Mouse (Mus musculus): ENCODE results near the gene Olfr484. TPM values are rescaled to one million over a fixed set of nuclear protein-coding genes. Genes with fewer than 3 reads are reported as not detected.
"Not testable (repeated sequence)": the region's sequence is repeated elsewhere in the genome, so short reads cannot be mapped to it uniquely, and the experiment has no call there.

Gene Olfr484
- not detected in 2 replicates for polyA plus RNA-seq (2015; fragmentation: Nextera tagmentation; extraction: Ambion mirVana)

DNA sequence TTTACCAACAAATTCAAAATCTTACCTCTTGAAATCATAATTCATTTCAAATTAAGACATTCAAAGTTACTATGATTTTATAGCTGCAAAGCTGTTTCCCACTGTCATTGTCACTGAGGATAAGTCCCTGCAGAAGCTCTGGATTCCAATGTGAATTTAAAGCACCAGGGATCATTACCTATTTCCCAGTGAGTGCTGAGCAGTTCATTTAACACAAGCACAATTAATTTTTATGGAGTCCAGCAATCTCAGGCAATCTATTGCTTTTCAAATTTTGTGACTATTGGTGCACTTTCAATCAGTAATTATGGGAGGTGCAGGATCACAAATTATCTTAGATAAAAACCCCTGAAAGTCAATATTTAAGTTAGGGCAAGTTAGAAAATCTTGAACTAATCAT is at the start of gene Olfr484:
Gene Olfr484, minus strand, starts transcription at position 101 of the 400 bp plus-strand sequence.
- Histone ChIP-seq H3K27ac (no peak within 1 kb of the TSS), H3K36me3 (no peaks in the 10 kb centered on the region), H3K4me3 (no peak within 1 kb of the TSS), H3K4me2 (no peak within 1 kb of the TSS), H3K9ac (no peak within 1 kb of the TSS), H3K27me3 (no peaks in the 10 kb centered on the region), H3K9me3 (no peaks in the 10 kb centered on the region), H3K4me1 (no peaks in the 10 kb centered on the region)
- ATAC-seq (ENCODE audit: insufficient number of reproducible peaks, insufficient read depth, low FRiP score, low TSS enrichment, low read depth): no peak

DNA sequence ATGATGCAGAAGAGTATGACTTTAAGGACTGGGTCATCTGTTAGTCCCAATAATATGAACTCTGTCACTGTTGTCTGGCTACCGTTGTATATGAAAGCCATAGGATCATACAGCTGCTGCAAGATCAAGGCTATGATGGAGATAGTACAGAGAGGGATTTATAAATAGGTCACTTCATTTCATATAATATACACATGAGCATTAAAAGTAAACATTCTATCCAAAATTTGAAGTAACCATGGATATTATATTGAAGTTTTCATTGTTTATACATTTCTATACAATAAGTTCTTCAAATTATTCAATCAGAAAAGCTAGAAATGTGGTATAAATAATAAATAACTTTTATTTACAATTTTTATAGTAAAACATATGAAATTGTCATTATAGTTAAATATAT is 45.4 kb upstream of the Olfr484 start, which contains the start of gene Olfr486:
Gene Olfr486, minus strand, starts transcription at position 101 of the 400 bp plus-strand sequence.
- not testable (repeated sequence) for H3K36me3 ChIP-seq; H3K9me3 ChIP-seq; H3K4me3 ChIP-seq; H3K4me1 ChIP-seq; ATAC-seq (ENCODE audit: insufficient number of reproducible peaks, insufficient read depth, low FRiP score, low TSS enrichment, low read depth); H3K4me2 ChIP-seq; H3K27ac ChIP-seq; H3K27me3 ChIP-seq; H3K9ac ChIP-seq
- 78% methylated on average over 1 of the region's 1 CpGs for WGBS

DNA sequence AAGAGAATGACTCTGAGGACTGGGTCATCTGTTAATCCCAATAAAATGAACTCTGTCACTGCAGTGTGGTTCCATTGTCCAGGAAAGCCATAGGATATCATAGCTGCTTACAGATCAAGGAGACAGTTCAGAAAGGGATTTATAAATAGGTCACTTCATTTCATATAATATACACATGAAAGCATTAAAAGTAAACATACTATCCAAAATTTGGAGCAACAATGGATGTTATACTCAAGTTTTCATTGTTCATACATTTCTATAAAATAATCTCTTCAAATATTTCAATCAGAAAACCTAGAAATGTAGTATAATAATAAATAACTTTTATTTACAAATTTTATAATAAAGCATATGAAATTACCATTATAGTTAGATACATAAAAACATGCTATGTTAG is 32.5 kb upstream of the Olfr484 start, which contains the start of gene Olfr485:
Gene Olfr485, minus strand, starts transcription at position 101 of the 400 bp plus-strand sequence.
- ATAC-seq (ENCODE audit: insufficient number of reproducible peaks, insufficient read depth, low FRiP score, low TSS enrichment, low read depth): no peak
- Histone ChIP-seq H3K4me2 (no peak within 1 kb of the TSS), H3K27me3 (no peaks in the 10 kb centered on the region), H3K4me1 (no peaks in the 10 kb centered on the region), H3K9ac (no peak within 1 kb of the TSS), H3K9me3 (no peaks in the 10 kb centered on the region), H3K36me3 (no peaks in the 10 kb centered on the region), H3K4me3 (no peak within 1 kb of the TSS), H3K27ac (no peak within 1 kb of the TSS)

DNA sequence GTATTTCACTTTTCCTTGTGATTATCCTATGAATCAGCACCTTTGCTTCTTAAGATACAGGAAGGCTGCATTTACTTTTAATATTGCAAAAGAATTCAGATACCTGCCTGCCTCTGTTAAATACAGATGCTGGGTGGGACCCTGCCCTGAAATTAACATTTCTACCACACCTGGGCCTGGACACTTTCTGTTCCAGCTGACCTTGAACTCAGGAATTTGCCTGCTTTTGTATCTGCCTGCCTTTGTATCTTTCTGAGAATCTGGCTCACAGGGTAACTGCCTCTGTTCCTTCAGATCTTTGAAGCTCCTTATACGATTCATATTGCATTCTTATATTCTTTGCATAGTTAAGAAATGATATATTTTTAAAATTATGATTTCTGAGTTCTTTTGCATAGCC is 5.8 kb downstream of the Olfr484 start:
- Histone ChIP-seq H3K9me3 (no peaks in the 10 kb centered on the region), H3K4me2 (no peak overlapping the region), H3K27me3 (no peaks in the 10 kb centered on the region), H3K36me3 (no peaks in the 10 kb centered on the region), H3K27ac (no peak overlapping the region), H3K4me3 (no peak overlapping the region), H3K4me1 (no peaks in the 10 kb centered on the region), H3K9ac (no peak overlapping the region)
- WGBS: 70% methylated on average over 1 of the region's 1 CpGs
- ATAC-seq (ENCODE audit: insufficient number of reproducible peaks, insufficient read depth, low FRiP score, low TSS enrichment, low read depth): no peak

DNA sequence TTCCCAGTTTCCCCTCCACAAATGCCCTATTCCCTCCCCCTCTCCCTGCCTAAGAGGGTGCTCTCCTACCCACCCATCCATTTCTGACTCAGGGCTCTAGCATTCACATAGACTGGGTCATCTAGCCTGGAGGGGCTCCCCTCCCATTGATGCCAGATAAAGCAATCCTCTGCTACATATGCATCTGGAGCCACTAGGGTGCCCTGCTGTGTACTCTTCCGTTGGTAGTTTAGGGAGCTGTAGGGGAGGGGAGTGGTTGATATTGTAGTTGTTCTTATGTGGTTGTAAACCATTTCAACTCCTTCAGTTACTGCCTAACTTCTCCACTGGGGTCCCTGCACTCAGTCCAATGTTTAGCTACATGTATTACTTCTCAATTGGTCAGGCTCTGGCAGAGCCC is 6.6 kb downstream of the Olfr484 start:
- no peak for ATAC-seq (ENCODE audit: insufficient number of reproducible peaks, insufficient read depth, low FRiP score, low TSS enrichment, low read depth)
- Histone ChIP-seq H3K36me3 (no peaks in the 10 kb centered on the region), H3K4me3 (no peak overlapping the region), H3K9me3 (no peaks in the 10 kb centered on the region), H3K27me3 (no peaks in the 10 kb centered on the region), H3K9ac (no peak overlapping the region), H3K4me1 (no peaks in the 10 kb centered on the region), H3K4me2 (no peak overlapping the region), H3K27ac (no peak overlapping the region)
- WGBS: 4% methylated on average over 1 of the region's 1 CpGs

DNA sequence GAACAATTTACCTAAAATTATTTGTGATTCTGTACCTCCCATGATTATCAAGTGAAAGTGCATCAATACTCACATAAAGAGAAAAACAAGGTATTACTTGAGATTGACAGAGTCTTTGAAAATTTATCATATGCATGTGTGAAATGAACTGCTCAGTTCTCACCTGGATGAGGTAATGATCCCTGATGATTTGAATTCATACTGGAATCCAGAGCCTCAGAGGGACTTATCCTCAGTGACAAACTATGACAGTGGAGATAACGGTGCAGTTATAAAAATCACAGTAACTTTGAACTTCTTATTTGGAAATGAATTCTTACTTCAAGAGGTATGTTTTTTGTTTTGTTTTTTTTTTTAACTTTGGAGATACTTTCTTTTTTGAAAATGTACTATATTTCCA is 26.7 kb downstream of the Olfr484 start, which contains the start of gene Olfr483:
Gene Olfr483, plus strand, starts transcription at position 301 of the 400 bp plus-strand sequence.
- Histone ChIP-seq H3K4me1 (no peaks in the 10 kb centered on the region), H3K27me3 (no peaks in the 10 kb centered on the region), H3K9ac (no peak within 1 kb of the TSS), H3K9me3 (no peaks in the 10 kb centered on the region), H3K27ac (no peak within 1 kb of the TSS), H3K4me3 (no peak within 1 kb of the TSS), H3K36me3 (no peaks in the 10 kb centered on the region), H3K4me2 (no peak within 1 kb of the TSS)
- WGBS: 76% methylated on average over 1 of the region's 1 CpGs
- ATAC-seq (ENCODE audit: insufficient number of reproducible peaks, insufficient read depth, low FRiP score, low TSS enrichment, low read depth): no peak

DNA sequence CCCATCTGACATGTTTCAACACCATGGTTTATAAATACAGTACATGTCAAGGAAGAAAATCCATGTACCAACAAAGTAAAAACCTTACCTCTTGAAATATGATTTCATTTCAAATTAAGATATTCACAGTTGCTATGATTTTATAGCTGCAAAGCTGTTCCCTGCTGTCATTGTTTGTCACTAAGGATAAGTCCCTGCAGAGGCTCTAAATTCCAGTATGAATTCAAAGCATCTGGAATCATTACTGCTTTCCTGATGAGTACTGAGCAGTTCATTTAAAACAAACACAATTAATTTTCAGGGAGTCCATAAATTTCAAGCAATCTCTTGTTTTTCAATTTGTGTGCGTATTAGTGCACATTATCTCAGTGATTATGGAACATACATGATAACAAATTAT is 29.8 kb downstream of the Olfr484 start, which contains the start of gene Olfr482:
Gene Olfr482, minus strand, starts transcription at position 101 of the 400 bp plus-strand sequence.
- WGBS: 85% methylated on average over 1 of the region's 1 CpGs

DNA sequence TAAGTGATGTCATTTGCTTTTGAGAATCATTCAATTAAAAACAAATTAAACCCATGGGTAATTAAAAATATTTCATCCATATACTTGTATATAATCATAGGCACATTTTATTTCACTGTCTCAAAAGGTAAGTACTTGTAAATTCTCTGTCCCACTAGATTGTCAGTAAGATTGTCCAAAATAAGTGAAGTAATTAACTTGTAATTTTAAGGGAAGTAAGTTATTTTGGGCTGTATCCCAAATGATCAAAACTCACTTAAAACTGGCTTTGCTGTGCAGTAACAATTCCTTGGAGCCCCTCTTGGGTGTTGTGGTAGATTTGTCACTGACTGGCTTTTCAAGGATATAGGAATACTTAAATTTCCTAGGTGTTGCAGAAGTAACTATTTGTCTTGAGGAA is 47.7 kb downstream of the Olfr484 start, which contains the start of gene Olfr481:
Gene Olfr481, plus strand, starts transcription at position 301 of the 400 bp plus-strand sequence.
- no peaks in the 10 kb centered on the region for H3K4me1 ChIP-seq
- ATAC-seq (ENCODE audit: insufficient number of reproducible peaks, insufficient read depth, low FRiP score, low TSS enrichment, low read depth): no peak
- no peaks in the 10 kb centered on the region for H3K9me3 ChIP-seq
- no peak within 1 kb of the TSS for H3K27ac ChIP-seq
- H3K36me3 ChIP-seq: no peaks in the 10 kb centered on the region
- no peaks in the 10 kb centered on the region for H3K27me3 ChIP-seq
- H3K4me2 ChIP-seq: no peak within 1 kb of the TSS
- no peak within 1 kb of the TSS for H3K9ac ChIP-seq
- no peak within 1 kb of the TSS for H3K4me3 ChIP-seq

More for the DNA sequence above, 29.8 kb downstream of the Olfr484 start, which contains the start of gene Olfr482:
- no peak within 1 kb of the TSS for H3K4me3 ChIP-seq
- no peaks in the 10 kb centered on the region for H3K4me1 ChIP-seq
- H3K9ac ChIP-seq: no peak within 1 kb of the TSS
- H3K9me3 ChIP-seq: no peaks in the 10 kb centered on the region
- ATAC-seq (ENCODE audit: insufficient number of reproducible peaks, insufficient read depth, low FRiP score, low TSS enrichment, low read depth): no peak
- H3K27ac ChIP-seq: no peak within 1 kb of the TSS
- H3K4me2 ChIP-seq: no peak within 1 kb of the TSS
- no peaks in the 10 kb centered on the region for H3K27me3 ChIP-seq
- H3K36me3 ChIP-seq: no peaks in the 10 kb centered on the region

Other genes starting within 250 kb of the Olfr484 start
- gene Olfr472, start 229.5 kb downstream of the Olfr484 start, polyA plus RNA-seq (2015; fragmentation: Nextera tagmentation; extraction: Ambion mirVana): not detected in 2 replicates
- gene Olfr473, start 197.0 kb downstream of the Olfr484 start, polyA plus RNA-seq (2015; fragmentation: Nextera tagmentation; extraction: Ambion mirVana): not detected in 2 replicates
- not detected in 2 replicates for gene Olfr474, start 172.8 kb downstream of the Olfr484 start, polyA plus RNA-seq (2015; fragmentation: Nextera tagmentation; extraction: Ambion mirVana)
- not detected in 2 replicates for gene Olfr476, start 162.6 kb downstream of the Olfr484 start, polyA plus RNA-seq (2015; fragmentation: Nextera tagmentation; extraction: Ambion mirVana)
- not detected in 2 replicates for gene Olfr477, start 140.8 kb downstream of the Olfr484 start, polyA plus RNA-seq (2015; fragmentation: Nextera tagmentation; extraction: Ambion mirVana)
- gene Olfr478, start 93.5 kb downstream of the Olfr484 start, polyA plus RNA-seq (2015; fragmentation: Nextera tagmentation; extraction: Ambion mirVana): not detected in 2 replicates
- not detected in 2 replicates for gene Olfr479, start 76.8 kb downstream of the Olfr484 start, polyA plus RNA-seq (2015; fragmentation: Nextera tagmentation; extraction: Ambion mirVana)
- not detected in 2 replicates for gene Olfr480, start 60.1 kb downstream of the Olfr484 start, polyA plus RNA-seq (2015; fragmentation: Nextera tagmentation; extraction: Ambion mirVana)
- not detected in 2 replicates for gene Olfr481, start 47.6 kb downstream of the Olfr484 start, polyA plus RNA-seq (2015; fragmentation: Nextera tagmentation; extraction: Ambion mirVana)
- gene Olfr482, start 29.9 kb downstream of the Olfr484 start, polyA plus RNA-seq (2015; fragmentation: Nextera tagmentation; extraction: Ambion mirVana): 0.26 TPM in 1 of 2 replicates, not detected in the other
- gene Olfr483, start 26.6 kb downstream of the Olfr484 start, polyA plus RNA-seq (2015; fragmentation: Nextera tagmentation; extraction: Ambion mirVana): not detected in 2 replicates
- gene Olfr485, start 32.4 kb upstream of the Olfr484 start, polyA plus RNA-seq (2015; fragmentation: Nextera tagmentation; extraction: Ambion mirVana): not detected in 2 replicates
- gene Olfr486, start 45.3 kb upstream of the Olfr484 start, polyA plus RNA-seq (2015; fragmentation: Nextera tagmentation; extraction: Ambion mirVana): not detected in 2 replicates
- not detected in 2 replicates for gene Olfr487, start 87.2 kb upstream of the Olfr484 start, polyA plus RNA-seq (2015; fragmentation: Nextera tagmentation; extraction: Ambion mirVana)
- gene Olfr488, start 130.9 kb upstream of the Olfr484 start, polyA plus RNA-seq (2015; fragmentation: Nextera tagmentation; extraction: Ambion mirVana): not detected in 2 replicates
- gene Olfr490, start 161.5 kb upstream of the Olfr484 start, polyA plus RNA-seq (2015; fragmentation: Nextera tagmentation; extraction: Ambion mirVana): not detected in 2 replicates
- not detected in 2 replicates for gene Olfr491, start 186.0 kb upstream of the Olfr484 start, polyA plus RNA-seq (2015; fragmentation: Nextera tagmentation; extraction: Ambion mirVana)
- 0.30 TPM in 1 of 2 replicates, not detected in the other for gene Olfr492, start 196.2 kb upstream of the Olfr484 start, polyA plus RNA-seq (2015; fragmentation: Nextera tagmentation; extraction: Ambion mirVana)
- not detected in 2 replicates for gene Olfr493, start 219.5 kb upstream of the Olfr484 start, polyA plus RNA-seq (2015; fragmentation: Nextera tagmentation; extraction: Ambion mirVana)
- not detected in 2 replicates for gene Olfr494, start 237.9 kb upstream of the Olfr484 start, polyA plus RNA-seq (2015; fragmentation: Nextera tagmentation; extraction: Ambion mirVana)